Mouse (Mus musculus) thymus, adult 2 months (tissue): ENCODE measurements at regions not wholly inside any gene's neighbourhood (a gene's known extent, or its start where the extent isn't known, plus 50 kb on each side); places are given as distances from the start of the nearest gene placed in this dataset.

Source experiments
- DNase-seq: peaks from one replicate; pipeline ENCODE4 v3.0.0; 2021
- H3K27ac ChIP-seq: fragments of 200-500 bp; 2 replicates; pipeline ENCODE4 v1.5.1; 2012; ENCODE audit warnings: low read length, control low read depth; ENCODE audit not compliant: control insufficient read depth, insufficient read depth
- H3K27me3 ChIP-seq: fragments of 200-500 bp; 2 replicates; pipeline ENCODE4 v1.6.1; 2012; ENCODE audit warnings: mild to moderate bottlenecking, low read length, moderate library complexity, mixed read lengths; ENCODE audit not compliant: control insufficient read depth, insufficient read depth
- H3K36me3 ChIP-seq: fragments of 200-500 bp; 2 replicates; pipeline ENCODE4 v1.6.1; 2012; ENCODE audit warnings: mild to moderate bottlenecking, low read length, moderate library complexity; ENCODE audit not compliant: control insufficient read depth, insufficient read depth
- H3K4me1 ChIP-seq: fragments of 200-500 bp; replicated peaks from 2 replicates; pipeline ENCODE4 v1.6.1; 2012; ENCODE audit warnings: low read length; ENCODE audit not compliant: control insufficient read depth, insufficient read depth
- H3K4me3 ChIP-seq: fragments of 200-500 bp; 2 replicates; pipeline ENCODE4 v1.5.1; 2012; ENCODE audit warnings: mild to moderate bottlenecking, low read length, control low read depth, moderate library complexity; ENCODE audit not compliant: control insufficient read depth, insufficient read depth
- CTCF ChIP-seq: fragments of 200-500 bp; IDR thresholded peaks from 2 replicates; pipeline ENCODE4 v1.5.1; 2012; ENCODE audit warnings: mild to moderate bottlenecking, control low read depth, low read length, moderate library complexity, borderline replicate concordance; ENCODE audit not compliant: control insufficient read depth, poor library complexity, insufficient read depth; ENCODE audit errors: extremely low read depth
- POLR2A ChIP-seq: fragments of 200-500 bp; IDR thresholded peaks from 2 replicates; pipeline ENCODE4 v1.6.1; 2012; ENCODE audit warnings: mild to moderate bottlenecking, low read length, control low read depth, moderate library complexity; ENCODE audit not compliant: control insufficient read depth, poor library complexity, insufficient read depth; ENCODE audit errors: extremely low read depth
- WGBS: fragments of 180-500 bp; shearing (Covaris S2); methylation state at CpG from one replicate; pipeline ENCODE4 v1.1.7; 2018; 5-methylcytosine and 5-hydroxymethylcytosine counted together

DNA sequence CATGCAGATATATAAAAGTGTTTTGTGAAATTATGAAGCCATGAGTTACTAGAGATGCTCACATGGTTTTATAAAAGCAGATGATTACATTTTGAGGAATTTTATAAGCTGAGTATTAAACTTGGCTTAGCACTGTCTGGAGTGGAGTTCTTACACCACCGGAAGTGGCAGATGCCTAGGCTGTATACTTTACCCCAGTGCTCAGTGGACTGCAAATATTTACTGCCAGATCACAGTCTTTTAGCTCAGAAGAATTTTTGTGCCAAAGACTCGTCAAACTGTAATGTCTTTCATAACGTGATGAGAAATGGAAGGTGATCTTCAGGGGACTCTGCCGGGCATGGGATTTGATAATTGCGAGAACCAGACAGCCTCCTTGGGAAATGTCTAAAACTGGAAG is 136.1 kb upstream of the 9330182O14Rik start:
- Histone ChIP-seq H3K4me1 (no peaks in the 10 kb centered on the region), H3K27me3 (no peaks in the 10 kb centered on the region), H3K27ac (no peak overlapping the region), H3K4me3 (no peak overlapping the region), H3K36me3 (no peaks in the 10 kb centered on the region)
- WGBS = 90% methylated on average over 5 of the region's 5 CpGs
- no peak for TF ChIP-seq CTCF
- TF ChIP-seq POLR2A = no peak
- no peak for DNase-seq

DNA sequence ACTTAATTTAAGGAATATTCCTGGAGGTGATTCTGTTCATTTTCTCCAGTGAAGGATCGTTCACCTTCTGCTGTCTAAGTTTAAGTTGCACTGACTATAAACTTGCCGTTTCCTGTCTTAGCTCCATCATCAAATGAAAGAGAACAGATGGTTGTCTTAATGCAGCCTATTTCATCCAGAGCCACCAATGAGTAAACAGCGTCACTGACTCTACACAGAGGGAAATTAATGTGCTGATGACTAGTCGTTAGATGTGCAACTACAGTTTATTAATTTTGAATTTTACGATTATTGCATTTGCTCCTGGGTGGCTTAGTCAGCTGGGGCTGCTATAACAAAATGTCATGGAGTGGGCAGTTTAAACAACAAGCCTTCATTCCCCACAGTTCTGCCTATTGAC is 134.1 kb upstream of the 9330182O14Rik start:
- H3K4me3 ChIP-seq = no peak overlapping the region
- no peaks in the 10 kb centered on the region for H3K36me3 ChIP-seq
- TF ChIP-seq POLR2A = no peak
- 94% methylated on average over 5 of the region's 5 CpGs for WGBS
- H3K4me1 ChIP-seq = no peaks in the 10 kb centered on the region
- DNase-seq = no peak
- H3K27me3 ChIP-seq = no peaks in the 10 kb centered on the region
- no peak overlapping the region for H3K27ac ChIP-seq

DNA sequence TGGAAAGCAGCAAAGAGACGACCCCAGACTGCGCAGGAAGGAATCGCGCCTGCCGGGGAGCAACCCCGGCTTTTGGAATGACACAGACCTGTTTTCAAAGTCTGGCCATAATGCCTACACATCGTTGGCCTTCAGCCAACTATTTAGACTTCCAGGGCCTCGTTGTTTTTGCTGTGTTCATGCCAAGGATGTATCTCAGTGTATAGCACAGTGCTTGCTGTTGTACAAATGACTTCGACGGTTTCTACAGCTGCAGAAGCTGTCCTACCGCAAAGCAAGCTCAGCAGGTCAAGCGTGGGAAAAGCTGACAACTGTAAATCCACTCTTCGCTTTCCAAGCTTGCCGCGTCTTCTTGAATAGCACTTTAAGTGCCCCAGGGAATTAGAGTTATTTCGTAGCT is 129.1 kb upstream of the 9330182O14Rik start:
- WGBS = 88% methylated on average over 16 of the region's 16 CpGs
- Histone ChIP-seq H3K36me3 (no peaks in the 10 kb centered on the region), H3K27me3 (no peaks in the 10 kb centered on the region), H3K4me3 (no peak overlapping the region), H3K27ac (no peak overlapping the region), H3K4me1 (no peaks in the 10 kb centered on the region)
- no peak for TF ChIP-seq CTCF
- no peak for TF ChIP-seq POLR2A
- no peak for DNase-seq

DNA sequence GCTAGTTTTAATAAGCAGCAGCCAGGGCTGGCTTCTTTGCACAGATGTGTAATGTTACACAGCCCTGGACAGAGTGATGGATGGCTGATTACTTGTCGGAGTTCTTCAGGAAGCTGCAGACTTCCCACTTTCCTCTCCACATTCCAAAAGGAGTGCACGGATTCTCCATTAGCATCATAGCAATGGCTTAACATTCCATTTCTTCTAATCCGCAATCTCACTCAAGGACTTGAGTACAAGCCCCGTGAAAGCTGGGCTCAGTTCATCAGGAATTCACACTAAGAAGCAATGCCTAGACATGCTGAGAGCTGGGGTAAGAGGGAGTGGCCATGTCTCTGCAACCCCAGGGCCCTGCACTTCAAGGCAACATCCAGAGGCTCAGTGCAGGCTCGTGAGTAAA is 126.3 kb upstream of the 9330182O14Rik start:
- H3K27ac ChIP-seq = no peak overlapping the region
- no peaks in the 10 kb centered on the region for H3K27me3 ChIP-seq
- no peaks in the 10 kb centered on the region for H3K36me3 ChIP-seq
- no peaks in the 10 kb centered on the region for H3K4me1 ChIP-seq
- WGBS = 78% methylated on average over 5 of the region's 5 CpGs
- no peak overlapping the region for H3K4me3 ChIP-seq
- TF ChIP-seq CTCF = no peak
- no peak for TF ChIP-seq POLR2A
- DNase-seq = no peak

DNA sequence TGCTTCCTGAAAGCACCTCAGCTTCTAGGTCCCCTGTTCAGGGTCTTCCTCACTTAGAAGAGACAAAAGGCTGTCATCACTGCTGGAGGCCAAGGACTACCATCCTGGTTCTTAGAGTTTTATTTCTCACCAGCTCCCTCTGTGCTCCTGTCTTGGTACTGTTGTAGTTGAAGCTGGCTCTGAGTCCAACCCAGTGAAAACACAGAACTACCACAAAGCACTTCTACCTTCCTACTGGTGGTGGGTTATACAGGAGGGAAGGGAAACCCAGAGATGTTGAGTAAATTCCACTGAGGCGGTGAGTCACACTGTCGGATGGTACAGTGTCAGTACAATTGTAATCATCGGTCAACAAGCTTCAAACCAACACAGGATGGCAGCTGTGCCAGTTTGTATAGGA is 120.3 kb upstream of the 9330182O14Rik start:
- no peak overlapping the region for H3K4me3 ChIP-seq
- H3K27me3 ChIP-seq = no peaks in the 10 kb centered on the region
- no peak for DNase-seq
- no peak for TF ChIP-seq POLR2A
- no peak for TF ChIP-seq CTCF
- WGBS = 96% methylated on average over 3 of the region's 3 CpGs
- H3K4me1 ChIP-seq = peaks cover 3% of the 10 kb centered on the region; the same call in 1 of the 2 replicates
- H3K27ac ChIP-seq = no peak overlapping the region
- H3K36me3 ChIP-seq = no peaks in the 10 kb centered on the region

DNA sequence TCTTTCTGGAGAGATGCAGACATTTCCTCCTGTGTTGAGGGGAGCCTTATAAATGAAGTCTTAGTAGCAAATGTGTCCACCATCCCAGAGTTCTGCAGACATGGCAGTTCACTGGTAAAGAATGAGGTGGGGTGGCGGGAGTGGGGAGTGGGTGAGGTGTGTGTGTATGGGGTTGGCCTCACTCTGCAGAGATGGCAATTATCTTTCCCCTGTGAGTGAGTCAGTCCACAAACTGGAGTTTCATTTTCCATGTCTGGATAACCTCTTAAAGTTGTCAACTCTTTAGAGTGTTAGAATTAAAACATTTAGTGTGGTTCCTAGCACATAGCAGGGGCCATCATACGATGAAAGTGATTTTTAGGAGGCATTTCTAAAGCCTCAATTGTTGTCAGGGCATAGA is 117.1 kb upstream of the 9330182O14Rik start:
- Histone ChIP-seq H3K36me3 (no peaks in the 10 kb centered on the region), H3K27me3 (no peaks in the 10 kb centered on the region), H3K27ac (no peak overlapping the region), H3K4me1 (peaks cover 3% of the 10 kb centered on the region; the same call in 1 of the 2 replicates), H3K4me3 (no peak overlapping the region)
- WGBS = 93% methylated on average over 2 of the region's 2 CpGs
- TF ChIP-seq POLR2A (no peak), CTCF (no peak)
- DNase-seq = no peak

DNA sequence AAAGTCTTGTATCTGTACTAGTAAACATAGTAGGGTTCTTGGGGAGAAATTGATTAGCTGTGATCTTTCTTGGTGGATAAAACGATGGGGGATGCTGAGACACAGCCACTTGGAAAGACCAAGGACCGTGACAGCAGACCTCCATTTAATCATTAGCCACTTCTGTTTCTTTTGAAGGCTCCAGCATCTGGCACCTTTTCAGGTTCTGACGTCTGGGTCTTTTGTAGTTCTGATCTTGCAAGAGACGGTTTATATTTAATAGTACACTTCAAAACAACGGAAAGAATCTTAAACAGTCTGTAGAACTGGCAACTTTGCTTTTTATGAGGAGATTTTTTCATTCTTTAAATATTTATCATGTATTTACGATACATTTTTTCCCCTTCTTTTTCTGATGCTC is 116.6 kb upstream of the 9330182O14Rik start:
- WGBS = 81% methylated on average over 6 of the region's 6 CpGs
- no peak for DNase-seq
- TF ChIP-seq CTCF (no peak), POLR2A (no peak)

More for the DNA sequence above, 116.6 kb upstream of the 9330182O14Rik start:
- Histone ChIP-seq H3K27me3 (no peaks in the 10 kb centered on the region), H3K4me3 (no peak overlapping the region), H3K27ac (no peak overlapping the region), H3K4me1 (peaks cover 3% of the 10 kb centered on the region; the same call in 1 of the 2 replicates), H3K36me3 (no peaks in the 10 kb centered on the region)
